Mouse (Mus musculus): ENCODE results near the gene Slc10a7. TPM values are rescaled to one million over a fixed set of nuclear protein-coding genes. Genes with fewer than 3 reads are reported as not detected.
"Not testable (repeated sequence)": the region's sequence is repeated elsewhere in the genome, so short reads cannot be mapped to it uniquely, and the experiment has no call there.

Gene Slc10a7
- 19.7 and 20.8 TPM in 2 replicates for polyA plus RNA-seq (2015; fragmentation: Nextera tagmentation; extraction: Ambion mirVana)

GRCm38 (mm10) chr8:78509273-78510031, at the start of gene Slc10a7:
TSS of gene Slc10a7 (plus strand) at chr8:78509346.
- under 1% methylated on average over 51 of the region's 51 CpGs for WGBS
- peak; percentile 92 for ATAC-seq (ENCODE audit: insufficient number of reproducible peaks, low FRiP score, low TSS enrichment, low read depth)

GRCm38 (mm10) chr8:78463941-78464340, 45.2 kb upstream of the Slc10a7 start:
- H3K27me3 ChIP-seq, result no peaks in the 10 kb centered on the region
- H3K27ac ChIP-seq (replicated peaks), result no peak overlapping the region
- no peak for ATAC-seq (ENCODE audit: insufficient number of reproducible peaks, low FRiP score, low TSS enrichment, low read depth)
- no peak overlapping the region for H3K9ac ChIP-seq
- no peaks in the 10 kb centered on the region for H3K4me1 ChIP-seq
- no peaks in the 10 kb centered on the region for H3K36me3 ChIP-seq
- 0 out of 2 replicates have a peak, but pooled peaks cover 4% of the 10 kb centered on the region for H3K9me3 ChIP-seq (replicated peaks)
- 77% methylated on average over 2 of the region's 2 CpGs for WGBS
- H3K4me3 ChIP-seq (replicated peaks), result no peak overlapping the region
- H3K4me2 ChIP-seq (replicated peaks), result no peak overlapping the region

More at GRCm38 (mm10) chr8:78509273-78510031, at the start of gene Slc10a7:
- Histone ChIP-seq H3K27me3 (no peaks in the 10 kb centered on the region), H3K36me3 (peaks cover 15% of the 10 kb centered on the region), H3K9ac (peak within 1 kb of the TSS; percentile 62), H3K4me2 (replicated peaks) (peak within 1 kb of the TSS; percentile 97), H3K27ac (replicated peaks) (peak within 1 kb of the TSS; percentile 98), H3K4me3 (replicated peaks) (peak within 1 kb of the TSS; percentile 74), H3K9me3 (replicated peaks) (no peaks in the 10 kb centered on the region), H3K4me1 (peaks cover 15% of the 10 kb centered on the region)

GRCm38 (mm10) chr8:78467889-78468288, 41.3 kb upstream of the Slc10a7 start:
- H3K9me3 ChIP-seq (replicated peaks), result 0 out of 2 replicates have a peak, but pooled peaks cover 4% of the 10 kb centered on the region
- H3K4me2 ChIP-seq (replicated peaks), result no peak overlapping the region
- H3K4me3 ChIP-seq (replicated peaks), result no peak overlapping the region
- ATAC-seq (ENCODE audit: insufficient number of reproducible peaks, low FRiP score, low TSS enrichment, low read depth), result no peak
- no peak overlapping the region for H3K27ac ChIP-seq (replicated peaks)
- H3K4me1 ChIP-seq, result no peaks in the 10 kb centered on the region
- WGBS, result 91% methylated on average over 2 of the region's 2 CpGs
- H3K9ac ChIP-seq, result no peak overlapping the region
- H3K27me3 ChIP-seq, result no peaks in the 10 kb centered on the region
- no peaks in the 10 kb centered on the region for H3K36me3 ChIP-seq

GRCm38 (mm10) chr8:78477051-78477829, 31.9 kb upstream of the Slc10a7 start:
- no peak overlapping the region for H3K9ac ChIP-seq
- no peak overlapping the region for H3K4me2 ChIP-seq (replicated peaks)
- H3K4me1 ChIP-seq, result no peaks in the 10 kb centered on the region
- H3K4me3 ChIP-seq (replicated peaks), result no peak overlapping the region
- H3K9me3 ChIP-seq (replicated peaks), result no peaks in the 10 kb centered on the region
- 31% methylated on average over 6 of the region's 6 CpGs for WGBS
- H3K36me3 ChIP-seq, result no peaks in the 10 kb centered on the region
- no peak; the same call in 1 of the 2 replicates for ATAC-seq (ENCODE audit: insufficient number of reproducible peaks, low FRiP score, low TSS enrichment, low read depth)
- H3K27me3 ChIP-seq, result no peaks in the 10 kb centered on the region
- no peak overlapping the region for H3K27ac ChIP-seq (replicated peaks)

GRCm38 (mm10) chr8:78489733-78490132, 19.4 kb upstream of the Slc10a7 start:
- Histone ChIP-seq H3K4me2 (replicated peaks) (no peak overlapping the region), H3K9me3 (replicated peaks) (no peaks in the 10 kb centered on the region), H3K4me1 (no peaks in the 10 kb centered on the region), H3K27ac (replicated peaks) (no peak overlapping the region), H3K27me3 (no peaks in the 10 kb centered on the region), H3K36me3 (no peaks in the 10 kb centered on the region), H3K9ac (no peak overlapping the region), H3K4me3 (replicated peaks) (no peak overlapping the region)
- 71% methylated on average over 3 of the region's 3 CpGs for WGBS
- ATAC-seq (ENCODE audit: insufficient number of reproducible peaks, low FRiP score, low TSS enrichment, low read depth), result no peak

GRCm38 (mm10) chr8:78493031-78493430, 16.1 kb upstream of the Slc10a7 start:
- H3K4me1 ChIP-seq, result no peaks in the 10 kb centered on the region
- H3K4me2 ChIP-seq (replicated peaks), result no peak overlapping the region
- no peak overlapping the region for H3K27ac ChIP-seq (replicated peaks)
- WGBS, result 41% methylated on average over 2 of the region's 2 CpGs
- H3K27me3 ChIP-seq, result no peaks in the 10 kb centered on the region
- no peak overlapping the region for H3K4me3 ChIP-seq (replicated peaks)
- ATAC-seq (ENCODE audit: insufficient number of reproducible peaks, low FRiP score, low TSS enrichment, low read depth), result no peak
- H3K9ac ChIP-seq, result no peak overlapping the region
- no peaks in the 10 kb centered on the region for H3K9me3 ChIP-seq (replicated peaks)
- no peaks in the 10 kb centered on the region for H3K36me3 ChIP-seq

GRCm38 (mm10) chr8:78496273-78496672, 12.9 kb upstream of the Slc10a7 start:
- 92% methylated on average over 3 of the region's 3 CpGs for WGBS
- H3K27ac ChIP-seq (replicated peaks); H3K9me3 ChIP-seq (replicated peaks); H3K27me3 ChIP-seq; H3K36me3 ChIP-seq; H3K4me3 ChIP-seq (replicated peaks); H3K4me1 ChIP-seq; H3K4me2 ChIP-seq (replicated peaks); H3K9ac ChIP-seq; ATAC-seq (ENCODE audit: insufficient number of reproducible peaks, low FRiP score, low TSS enrichment, low read depth): not testable (repeated sequence)

- H3K4me1 ChIP-seq, result 0 out of 2 replicates have a peak, but pooled peaks cover 5% of the 10 kb centered on the region
- whole genome bisulfite sequencing, result 72% methylated on average over 2 of the region's 2 CpGs
- peaks cover 30% of the 10 kb centered on the region for H3K36me3 ChIP-seq
- H3K4me2 ChIP-seq (replicated peaks), result no peak overlapping the region
- H3K27me3 ChIP-seq, result no peaks in the 10 kb centered on the region
- no peak for ATAC-seq (ENCODE audit: insufficient number of reproducible peaks, low FRiP score, low TSS enrichment, low read depth)
- no peak overlapping the region for H3K9ac ChIP-seq
- no peak overlapping the region for H3K4me3 ChIP-seq (replicated peaks)
- H3K9me3 ChIP-seq (replicated peaks), result no peaks in the 10 kb centered on the region
- H3K27ac ChIP-seq (replicated peaks), result no peak overlapping the region
These were observed 6.4 kb upstream of the Slc10a7 start for GRCm38 (mm10) chr8:78502706-78503105.

- Histone ChIP-seq H3K4me2 (replicated peaks) (peak overlapping the region; percentile 97), H3K27me3 (no peaks in the 10 kb centered on the region), H3K27ac (replicated peaks) (peak overlapping the region; percentile 98), H3K4me1 (peaks cover 15% of the 10 kb centered on the region), H3K36me3 (peaks cover 28% of the 10 kb centered on the region), H3K4me3 (replicated peaks) (peak overlapping the region; percentile 74), H3K9ac (peak overlapping the region; percentile 62), H3K9me3 (replicated peaks) (no peaks in the 10 kb centered on the region)
- peak; percentile 43; the same call in 1 of the 2 replicates for ATAC-seq (ENCODE audit: insufficient number of reproducible peaks, low FRiP score, low TSS enrichment, low read depth)
- under 1% methylated on average over 37 of the region's 38 CpGs for WGBS
These were observed 997 bp upstream of the Slc10a7 start for GRCm38 (mm10) chr8:78507979-78508718.

GRCm38 (mm10) chr8:78508719-78509272, 350 bp upstream of the Slc10a7 start, which contains the start of gene Rbmxl1:
TSS of gene Rbmxl1 (minus strand) at chr8:78508898.
- Histone ChIP-seq H3K4me1 (peaks cover 15% of the 10 kb centered on the region), H3K4me3 (replicated peaks) (peak within 1 kb of the TSS; percentile 74), H3K4me2 (replicated peaks) (peak within 1 kb of the TSS; percentile 97), H3K36me3 (peaks cover 22% of the 10 kb centered on the region), H3K9ac (peak within 1 kb of the TSS; percentile 62), H3K27me3 (no peaks in the 10 kb centered on the region), H3K27ac (replicated peaks) (peak within 1 kb of the TSS; percentile 98), H3K9me3 (replicated peaks) (no peaks in the 10 kb centered on the region)
- under 1% methylated on average over 69 of the region's 70 CpGs for WGBS
- peak; percentile 88 for ATAC-seq (ENCODE audit: insufficient number of reproducible peaks, low FRiP score, low TSS enrichment, low read depth)
